Mouse (Mus musculus) midbrain, embryonic 12.5 days (tissue): ENCODE measurements at regions not wholly inside any gene's neighbourhood (a gene's known extent, or its start where the extent isn't known, plus 50 kb on each side); places are given as distances from the start of the nearest gene placed in this dataset.
"Not testable (repeated sequence)": the region's sequence is repeated elsewhere in the genome, so short reads cannot be mapped to it uniquely, and the experiment has no call there.

ENCODE experiments used
- ATAC-seq: fragments of 200-750 bp; cut with Nextera tagmentation; 2 replicates; pipeline ENCODE4 v1.8.0; 2017; ENCODE audit warnings: low read depth, moderate TSS enrichment, moderate library complexity; ENCODE audit not compliant: low FRiP score
- H3K27ac ChIP-seq: fragments of 300-500 bp; sonication (generic); replicated peaks from 2 replicates; pipeline ENCODE4 v1.5.1; 2016; ENCODE audit warnings: mild to moderate bottlenecking
- H3K27me3 ChIP-seq: fragments of 300-500 bp; sonication (generic); 2 replicates; pipeline ENCODE4 v1.6.1; 2016; ENCODE audit warnings: mild to moderate bottlenecking
- H3K36me3 ChIP-seq: fragments of 300-500 bp; sonication (generic); 2 replicates; pipeline ENCODE4 v1.6.1; 2016
- H3K4me1 ChIP-seq: fragments of 300-500 bp; sonication (generic); 2 replicates; pipeline ENCODE4 v1.6.1; 2016
- H3K4me2 ChIP-seq: fragments of 300-500 bp; sonication (generic); replicated peaks from 2 replicates; pipeline ENCODE4 v1.6.1; 2016; ENCODE audit warnings: mild to moderate bottlenecking, moderate library complexity
- H3K4me3 ChIP-seq: fragments of 300-500 bp; sonication (generic); 2 replicates; pipeline ENCODE4 v1.5.1; 2016; ENCODE audit warnings: mild to moderate bottlenecking
- H3K9ac ChIP-seq: fragments of 300-500 bp; sonication (generic); replicated peaks from 2 replicates; pipeline ENCODE4 v1.6.1; 2016; ENCODE audit warnings: mild to moderate bottlenecking, moderate library complexity
- H3K9me3 ChIP-seq: fragments of 300-500 bp; sonication (generic); 2 replicates; pipeline ENCODE4 v1.6.1; 2016; ENCODE audit warnings: mild to moderate bottlenecking
- WGBS: fragments of 180-500 bp; shearing (Covaris S2); methylation state at CpG from one replicate; pipeline ENCODE4 v1.1.7; 2016; 5-methylcytosine and 5-hydroxymethylcytosine counted together

DNA sequence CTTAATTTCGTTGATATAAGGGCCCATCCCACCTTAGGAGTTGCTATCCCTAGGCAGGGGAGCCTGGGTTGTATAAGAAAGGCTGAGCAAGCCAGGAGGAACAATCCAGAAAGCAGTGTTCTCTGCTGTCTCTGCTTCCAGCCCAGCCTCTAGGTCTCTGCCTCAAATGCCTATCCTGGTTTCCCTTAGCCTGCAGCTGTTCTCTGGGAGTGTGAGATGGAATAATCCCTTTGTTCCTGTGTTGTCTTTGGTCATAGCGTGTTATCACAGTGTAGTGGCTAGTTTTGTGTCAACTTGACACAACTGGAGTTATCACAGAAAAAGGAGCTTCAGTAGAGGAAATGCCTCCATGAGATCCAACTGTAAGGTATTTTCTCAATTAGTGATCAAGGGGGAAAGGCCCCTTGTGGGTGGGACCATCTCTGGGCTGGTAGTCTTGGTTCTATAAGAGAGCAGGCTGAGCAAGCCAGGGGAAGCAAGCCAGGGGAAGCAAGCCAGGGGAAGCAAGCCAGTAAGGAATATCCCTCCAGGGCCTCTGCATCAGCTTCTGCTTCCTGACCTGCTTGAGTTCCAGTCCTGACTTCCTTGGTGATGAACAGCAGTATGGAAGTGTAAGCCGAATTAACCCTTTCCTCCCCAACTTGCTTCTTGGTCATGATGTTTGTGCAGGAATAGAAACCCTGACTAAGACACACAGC is 64.0 kb downstream of the Rhob start:
- H3K4me2 ChIP-seq, H3K4me3 ChIP-seq, H3K27ac ChIP-seq, H3K9me3 ChIP-seq, H3K9ac ChIP-seq, H3K36me3 ChIP-seq, ATAC-seq, H3K27me3 ChIP-seq: not testable (repeated sequence)
- 84% methylated on average over 3 of the region's 3 CpGs for WGBS
- peaks cover 13% of the 10 kb centered on the region; the same call in 1 of the 2 replicates for H3K4me1 ChIP-seq

DNA sequence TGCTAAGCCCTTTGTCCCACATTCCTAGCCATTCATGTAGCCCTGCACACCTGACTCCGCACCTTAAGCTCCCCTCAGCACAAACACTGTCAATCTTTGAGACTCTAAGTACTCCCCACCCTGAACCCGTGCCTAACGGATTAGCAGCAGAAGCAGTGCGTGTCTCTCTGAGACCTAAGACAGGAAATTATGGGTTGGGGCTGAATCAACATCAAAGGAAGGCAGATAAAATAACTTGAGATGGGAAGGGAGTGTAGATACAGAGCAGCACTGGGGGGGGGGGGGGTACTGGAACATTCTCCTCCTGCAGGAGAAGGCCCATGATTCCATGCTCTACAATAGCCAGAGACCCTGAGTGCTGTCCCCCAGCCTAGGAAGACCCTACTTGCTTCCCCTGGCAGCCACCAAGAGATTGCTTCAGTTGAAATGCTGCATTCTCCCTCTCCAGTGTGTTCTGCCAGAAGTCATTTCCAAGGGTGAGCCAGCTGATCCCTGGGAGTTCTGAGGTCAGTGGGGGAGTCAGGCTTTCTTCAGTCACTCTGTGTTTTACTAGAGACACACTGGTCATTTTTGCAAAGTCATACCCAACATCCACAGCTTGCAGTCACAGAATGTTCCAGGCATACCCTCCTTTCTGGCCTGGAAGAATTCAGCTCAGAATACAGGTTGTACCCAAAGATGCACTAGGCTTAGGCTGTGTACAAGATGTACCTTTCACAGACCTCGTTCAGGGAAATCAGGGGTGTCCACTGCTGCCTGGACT is 71.4 kb downstream of the Rhob start:
- H3K9me3 ChIP-seq = no peaks in the 10 kb centered on the region
- H3K9ac ChIP-seq = no peak overlapping the region
- no peak for ATAC-seq
- no peak overlapping the region for H3K27ac ChIP-seq
- 73% methylated on average over 5 of the region's 5 CpGs for whole genome bisulfite sequencing
- no peak overlapping the region for H3K4me2 ChIP-seq
- H3K27me3 ChIP-seq = no peaks in the 10 kb centered on the region
- H3K4me1 ChIP-seq = peaks cover 13% of the 10 kb centered on the region; the same call in 1 of the 2 replicates
- H3K36me3 ChIP-seq = no peaks in the 10 kb centered on the region
- H3K4me3 ChIP-seq = no peak overlapping the region

DNA sequence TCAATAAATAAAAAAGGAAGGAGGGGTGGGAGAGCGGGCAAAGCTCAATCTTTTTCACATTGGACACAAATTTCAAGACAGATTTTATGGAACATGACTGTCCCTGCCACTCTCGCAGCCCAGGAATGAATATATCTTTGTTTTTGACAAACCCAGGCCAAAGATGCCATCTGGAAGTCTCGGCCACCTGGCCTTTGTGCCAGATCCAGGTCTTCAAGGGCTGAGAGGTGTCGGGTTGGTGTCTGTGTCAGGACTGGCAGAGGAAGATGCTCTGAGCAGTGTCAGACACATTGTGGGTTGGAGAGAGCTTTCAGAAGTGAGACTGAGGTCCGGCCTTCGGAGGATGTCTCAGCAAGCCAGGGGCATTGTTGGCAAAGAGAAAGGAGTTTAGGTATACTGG is 75.3 kb downstream of the Rhob start:
- H3K4me2 ChIP-seq = no peak overlapping the region
- no peaks in the 10 kb centered on the region for H3K9me3 ChIP-seq
- no peak for ATAC-seq
- H3K9ac ChIP-seq = no peak overlapping the region
- no peak overlapping the region for H3K27ac ChIP-seq
- no peak overlapping the region for H3K4me3 ChIP-seq
- H3K36me3 ChIP-seq = no peaks in the 10 kb centered on the region
- WGBS = 89% methylated on average over 6 of the region's 6 CpGs
- H3K27me3 ChIP-seq = no peaks in the 10 kb centered on the region
- no peaks in the 10 kb centered on the region for H3K4me1 ChIP-seq

DNA sequence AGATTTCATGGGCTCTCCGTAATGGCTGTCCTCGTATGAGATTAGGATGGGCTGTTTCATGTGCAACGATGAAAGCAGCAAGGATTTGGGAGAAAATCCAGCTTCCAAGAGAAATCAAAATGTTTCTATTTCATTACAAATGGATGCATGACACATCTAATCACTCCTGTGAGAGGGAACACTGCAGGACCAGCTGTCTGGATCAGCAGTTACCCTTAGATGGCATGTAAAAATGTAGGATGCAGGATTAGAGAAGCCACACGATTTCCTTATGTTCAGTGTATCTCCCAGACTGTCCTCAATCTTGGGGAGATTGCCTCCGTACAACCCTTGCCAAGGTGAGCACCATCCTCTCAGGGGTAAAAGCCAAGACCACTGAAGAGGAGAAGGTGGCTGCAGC is 77.1 kb downstream of the Rhob start:
- WGBS = 68% methylated on average over 5 of the region's 5 CpGs

DNA sequence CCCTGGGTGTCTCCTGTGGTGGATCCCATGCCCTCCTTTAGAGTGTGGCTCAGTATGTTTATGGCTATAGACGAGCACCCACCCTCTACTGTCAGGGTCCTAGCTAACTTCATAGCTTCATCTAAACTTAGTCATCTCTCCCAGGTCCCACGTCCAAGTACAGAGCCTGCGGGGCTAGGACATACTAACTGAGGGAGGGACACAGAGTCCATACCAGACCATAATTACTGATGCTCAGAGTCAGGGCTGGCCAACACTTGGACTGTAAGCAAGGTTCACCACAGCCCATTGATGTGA is 78.6 kb downstream of the Rhob start:
- ATAC-seq = no peak
- Histone ChIP-seq H3K27me3 (no peaks in the 10 kb centered on the region), H3K27ac (no peak overlapping the region), H3K36me3 (no peaks in the 10 kb centered on the region), H3K9ac (no peak overlapping the region), H3K4me2 (no peak overlapping the region), H3K4me3 (no peak overlapping the region), H3K9me3 (no peaks in the 10 kb centered on the region), H3K4me1 (no peaks in the 10 kb centered on the region)
- 91% methylated on average over 3 of the region's 3 CpGs for WGBS

More for the DNA sequence above, 77.1 kb downstream of the Rhob start:
- no peaks in the 10 kb centered on the region for H3K9me3 ChIP-seq
- H3K9ac ChIP-seq = no peak overlapping the region
- H3K27me3 ChIP-seq = no peaks in the 10 kb centered on the region
- H3K27ac ChIP-seq = no peak overlapping the region
- ATAC-seq = no peak
- no peaks in the 10 kb centered on the region for H3K36me3 ChIP-seq
- H3K4me2 ChIP-seq = no peak overlapping the region
- H3K4me3 ChIP-seq = no peak overlapping the region
- no peaks in the 10 kb centered on the region for H3K4me1 ChIP-seq

DNA sequence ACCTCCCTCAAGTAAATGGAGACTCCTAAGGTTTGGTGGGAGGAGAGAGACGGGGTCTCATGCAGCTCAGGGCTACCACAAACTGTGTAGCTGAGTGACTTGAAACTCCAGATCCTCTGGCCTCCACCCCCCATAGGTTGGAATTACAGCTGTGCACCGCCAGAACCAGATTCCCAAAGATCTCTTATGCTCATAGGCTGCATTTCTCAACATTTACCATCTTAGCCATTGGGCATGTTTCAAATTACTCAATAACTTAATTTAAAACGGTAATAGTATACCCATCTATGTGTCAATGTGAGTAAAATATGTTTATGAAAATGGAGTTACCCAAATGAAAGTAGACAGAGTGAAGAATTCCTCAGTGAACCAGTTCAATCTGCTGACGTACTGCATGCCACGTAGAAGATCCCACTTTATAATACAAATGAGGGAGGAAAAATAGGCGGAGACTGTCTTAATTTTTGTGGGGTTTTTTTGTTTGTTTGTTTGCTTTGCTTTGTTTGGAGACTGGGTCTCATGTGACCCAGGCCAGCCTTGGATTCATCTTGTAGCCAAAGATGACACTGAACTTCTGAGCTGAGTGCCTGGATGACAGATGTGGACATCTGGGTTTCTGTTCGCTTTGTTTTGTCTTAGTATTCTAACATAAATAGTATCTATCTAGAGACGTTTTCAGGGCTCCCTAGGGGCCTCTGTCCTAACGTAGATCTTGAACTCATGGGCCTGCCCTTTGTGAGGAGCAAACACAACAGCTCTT is 79.1 kb downstream of the Rhob start:
- no peak overlapping the region for H3K27ac ChIP-seq
- no peak for ATAC-seq
- no peak overlapping the region for H3K4me3 ChIP-seq
- H3K9ac ChIP-seq = no peak overlapping the region
- 78% methylated on average over 9 of the region's 9 CpGs for WGBS
- H3K36me3 ChIP-seq = no peaks in the 10 kb centered on the region
- no peaks in the 10 kb centered on the region for H3K27me3 ChIP-seq
- H3K9me3 ChIP-seq = no peaks in the 10 kb centered on the region
- no peaks in the 10 kb centered on the region for H3K4me1 ChIP-seq
- no peak overlapping the region for H3K4me2 ChIP-seq

DNA sequence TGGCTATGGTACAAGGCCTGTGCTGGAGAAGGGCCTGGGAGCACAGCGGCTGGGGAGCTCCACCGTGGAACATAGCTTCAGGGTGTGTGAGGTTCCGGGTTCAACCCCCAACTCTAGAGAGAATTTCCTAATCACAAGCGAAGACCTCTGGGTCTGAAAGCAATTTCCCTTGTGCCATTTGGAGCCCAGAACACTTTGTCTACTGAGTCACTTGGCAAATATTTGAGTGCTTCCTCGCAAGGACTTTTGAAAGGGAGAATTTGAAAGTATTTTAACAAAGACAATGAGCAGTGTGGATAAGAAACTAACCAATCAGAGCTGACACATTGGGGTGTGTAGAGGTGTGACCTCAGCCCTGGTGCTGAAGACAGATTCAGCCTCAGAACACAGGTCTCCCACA is 80.9 kb downstream of the Rhob start:
- no peaks in the 10 kb centered on the region for H3K9me3 ChIP-seq
- ATAC-seq = no peak
- 85% methylated on average over 5 of the region's 5 CpGs for WGBS

DNA sequence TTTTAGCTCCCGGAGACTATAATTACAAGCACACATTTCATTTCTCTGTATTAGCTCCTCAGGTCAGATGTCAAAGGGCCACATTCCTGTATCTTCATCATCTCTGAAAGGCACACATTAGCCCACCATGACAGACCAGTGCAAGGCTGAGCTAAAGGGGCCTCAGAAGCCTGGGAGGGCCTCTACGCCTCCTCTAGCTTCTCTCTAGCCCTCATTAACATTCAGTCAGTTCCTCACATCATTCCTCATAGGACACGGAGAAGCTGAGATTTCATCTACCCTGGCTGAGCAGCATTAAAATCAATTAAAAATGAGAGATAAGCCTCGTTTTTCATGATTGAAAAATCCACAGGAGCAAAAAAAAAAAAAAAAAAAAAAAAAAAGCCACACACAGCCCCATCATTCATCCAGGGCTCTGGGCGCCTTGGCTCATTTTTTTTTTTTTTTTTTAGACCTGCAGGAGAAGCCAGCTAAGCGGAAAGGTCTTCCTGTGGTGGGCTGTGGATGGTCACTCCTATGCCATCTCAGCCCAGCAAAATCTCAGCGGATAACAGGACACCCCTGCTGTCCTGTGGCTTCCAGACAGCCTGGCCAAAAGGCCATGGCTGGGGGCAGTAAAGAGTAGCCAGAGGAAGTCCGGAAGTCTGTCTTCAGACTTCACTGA is 82.5 kb downstream of the Rhob start:
- Histone ChIP-seq H3K4me1 (no peaks in the 10 kb centered on the region), H3K27me3 (no peaks in the 10 kb centered on the region), H3K36me3 (no peaks in the 10 kb centered on the region), H3K4me3 (no peak overlapping the region), H3K9me3 (no peaks in the 10 kb centered on the region), H3K27ac (no peak overlapping the region), H3K9ac (no peak overlapping the region), H3K4me2 (no peak overlapping the region)
- ATAC-seq = peak; percentile 47
- 65% methylated on average over 8 of the region's 8 CpGs for WGBS

More for the DNA sequence above, 80.9 kb downstream of the Rhob start:
- Histone ChIP-seq H3K4me3 (no peak overlapping the region), H3K4me2 (no peak overlapping the region), H3K27me3 (no peaks in the 10 kb centered on the region), H3K27ac (no peak overlapping the region), H3K9ac (no peak overlapping the region), H3K36me3 (no peaks in the 10 kb centered on the region), H3K4me1 (no peaks in the 10 kb centered on the region)

DNA sequence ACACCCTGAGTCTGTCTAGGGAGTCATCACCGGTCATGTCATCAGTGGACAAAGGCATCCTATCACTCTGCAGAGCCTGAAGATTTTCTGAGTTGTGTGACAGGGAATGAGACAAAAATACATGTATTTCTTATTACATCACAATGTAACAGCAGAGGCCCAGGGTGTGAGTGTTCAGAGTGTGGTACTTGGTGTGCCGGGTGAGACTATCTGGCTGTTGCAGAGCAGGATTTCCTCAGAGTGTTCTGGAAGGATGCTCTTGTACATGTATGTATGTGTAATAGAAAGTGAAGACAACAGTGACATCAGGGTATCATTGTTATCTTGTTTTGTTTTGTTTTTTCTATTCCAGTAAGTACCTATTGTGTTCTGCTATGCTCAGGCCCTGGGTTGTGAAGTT is 87.7 kb downstream of the Rhob start:
- Histone ChIP-seq H3K4me3 (no peak overlapping the region), H3K4me2 (no peak overlapping the region), H3K9ac (no peak overlapping the region), H3K4me1 (peaks cover 7% of the 10 kb centered on the region), H3K27ac (no peak overlapping the region), H3K27me3 (no peaks in the 10 kb centered on the region), H3K36me3 (no peaks in the 10 kb centered on the region), H3K9me3 (no peaks in the 10 kb centered on the region)
- ATAC-seq = no peak
- WGBS = 97% methylated on average over 2 of the region's 2 CpGs

DNA sequence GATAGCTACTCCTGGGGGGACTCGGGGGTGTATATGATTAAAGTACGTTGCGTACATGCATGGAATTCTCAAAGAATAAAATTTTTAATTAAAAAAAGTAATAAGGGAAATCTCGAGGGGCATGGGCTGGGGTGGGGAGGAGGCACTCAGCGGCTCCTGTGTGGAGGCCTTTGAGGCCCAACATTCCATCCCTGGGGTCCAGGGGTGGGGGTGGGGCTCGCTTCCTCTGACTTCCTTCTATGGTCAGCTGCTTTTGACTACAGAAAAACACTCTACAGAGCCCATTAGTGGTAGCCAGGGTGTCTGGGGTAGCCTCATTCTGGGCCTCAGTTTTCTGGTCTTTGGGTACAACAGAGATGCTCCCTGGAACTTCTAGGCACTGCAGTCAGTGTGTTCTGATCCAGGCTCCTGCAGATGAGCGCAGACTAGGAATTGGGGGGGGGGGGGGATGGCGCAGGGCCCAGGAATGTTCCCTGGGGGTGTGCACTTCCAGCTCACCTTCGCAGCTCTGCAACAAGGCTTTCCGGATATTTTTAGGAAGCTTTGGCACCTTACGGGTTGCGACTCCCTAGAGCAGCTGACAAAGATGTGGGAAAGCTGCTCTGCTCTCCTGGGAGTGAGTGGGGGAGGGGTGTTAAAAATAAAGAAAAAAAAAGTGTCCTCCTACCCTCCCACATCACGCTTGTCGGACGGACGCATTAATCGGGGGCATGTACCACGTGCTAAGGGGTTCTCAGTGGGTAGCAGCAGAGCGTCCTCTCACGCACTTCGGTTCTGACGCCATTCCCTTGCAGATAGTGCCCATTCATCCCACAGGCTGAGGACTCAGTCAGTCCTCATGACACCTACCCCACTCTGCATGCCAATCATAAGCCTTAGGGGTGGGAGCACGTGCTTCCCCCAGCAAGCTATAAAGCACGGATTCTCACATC is 89.1 kb downstream of the Rhob start:
- 66% methylated on average over 23 of the region's 24 CpGs for WGBS
- no peaks in the 10 kb centered on the region for H3K9me3 ChIP-seq
- H3K4me3 ChIP-seq = no peak overlapping the region
- no peak overlapping the region for H3K9ac ChIP-seq
- H3K27me3 ChIP-seq = no peaks in the 10 kb centered on the region
- peaks cover 7% of the 10 kb centered on the region for H3K4me1 ChIP-seq
- H3K36me3 ChIP-seq = no peaks in the 10 kb centered on the region
- no peak overlapping the region for H3K4me2 ChIP-seq
- no peak for ATAC-seq
- H3K27ac ChIP-seq = no peak overlapping the region

DNA sequence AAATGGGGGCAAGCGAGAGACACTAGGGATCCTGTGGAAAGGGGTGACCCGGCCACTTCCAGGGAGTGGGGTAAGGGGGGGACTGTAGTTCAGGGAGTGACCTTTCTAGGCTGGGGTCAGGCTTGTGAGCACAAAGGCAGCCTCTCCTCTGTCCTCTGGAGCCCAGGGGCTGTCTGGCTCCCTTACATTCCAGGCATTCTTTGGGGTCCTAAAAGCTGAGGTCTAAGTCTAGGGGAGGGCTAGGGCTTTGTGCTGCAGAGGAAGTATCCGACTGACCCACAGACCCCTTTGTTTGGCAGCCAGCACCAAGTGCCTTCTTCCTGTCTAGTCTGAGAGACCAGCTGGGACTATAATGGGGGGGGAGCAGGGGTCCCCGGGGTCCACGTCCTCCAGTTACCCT is 88.9 kb downstream of the Hs1bp3 start:
- no peak overlapping the region for H3K9ac ChIP-seq
- peaks cover 4% of the 10 kb centered on the region; the same call in 1 of the 2 replicates for H3K4me1 ChIP-seq
- H3K4me3 ChIP-seq = no peak overlapping the region
- H3K27ac ChIP-seq = no peak overlapping the region
- ATAC-seq = no peak
- no peak overlapping the region for H3K4me2 ChIP-seq
- WGBS = 25% methylated on average over 5 of the region's 5 CpGs
- H3K27me3 ChIP-seq = no peaks in the 10 kb centered on the region
- no peaks in the 10 kb centered on the region for H3K36me3 ChIP-seq
- H3K9me3 ChIP-seq = no peaks in the 10 kb centered on the region
